Mouse (Mus musculus): Measurements from ENCODE around the gene Pde4dip. TPM values are rescaled to one million over a fixed set of nuclear protein-coding genes. Genes with fewer than 3 reads are reported as not detected.

Pde4dip gene
- polyA plus RNA-seq, 1 experiment = 56.2 TPM

DNA sequence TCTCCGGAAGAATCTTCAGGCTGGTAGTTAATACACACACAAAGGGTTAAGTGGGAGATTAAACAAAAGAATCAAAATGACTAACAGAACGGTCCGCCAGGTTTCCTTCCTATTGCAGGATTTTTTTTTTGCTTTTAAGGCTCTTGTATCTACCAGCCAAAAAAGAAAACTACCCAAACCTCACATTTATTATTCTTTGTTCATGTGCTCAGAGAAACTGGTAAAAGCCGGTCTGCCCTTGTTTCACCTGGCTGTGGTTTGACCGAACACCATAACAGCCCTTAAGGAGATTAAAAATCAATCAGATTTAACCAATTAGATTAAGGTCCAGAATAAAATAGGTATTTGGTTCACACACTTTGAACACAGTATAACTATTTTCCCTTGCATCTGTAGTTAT, 124.4 kb downstream of the Pde4dip start:
- Histone ChIP-seq H3K27ac (ENCODE audit: control insufficient read depth, insufficient read depth, low read length) (no peak overlapping the region), H3K27me3 (ENCODE audit: control insufficient read depth, insufficient read depth, low read length) (no peaks in the 10 kb centered on the region), H3K4me3 (ENCODE audit: control insufficient read depth, insufficient read depth, low read length) (no peak overlapping the region), H3K4me1 (replicated peaks; ENCODE audit: control insufficient read depth, insufficient read depth, low read length) (peaks cover 13% of the 10 kb centered on the region), H3K36me3 (ENCODE audit: control insufficient read depth, insufficient read depth, low read length) (no peaks in the 10 kb centered on the region)
- 93% methylated on average over 5 of the region's 5 CpGs for WGBS
- TF ChIP-seq POLR2A (IDR thresholded peaks at IDR 0.05; ENCODE audit: control insufficient read depth, extremely low read depth, insufficient read depth, low read length, poor library complexity) (no peak), CTCF (IDR thresholded peaks at IDR 0.05; ENCODE audit: borderline replicate concordance, control insufficient read depth, extremely low read depth, insufficient read depth, low read length, poor library complexity) (no peak)
- DNase-seq = no peak

DNA sequence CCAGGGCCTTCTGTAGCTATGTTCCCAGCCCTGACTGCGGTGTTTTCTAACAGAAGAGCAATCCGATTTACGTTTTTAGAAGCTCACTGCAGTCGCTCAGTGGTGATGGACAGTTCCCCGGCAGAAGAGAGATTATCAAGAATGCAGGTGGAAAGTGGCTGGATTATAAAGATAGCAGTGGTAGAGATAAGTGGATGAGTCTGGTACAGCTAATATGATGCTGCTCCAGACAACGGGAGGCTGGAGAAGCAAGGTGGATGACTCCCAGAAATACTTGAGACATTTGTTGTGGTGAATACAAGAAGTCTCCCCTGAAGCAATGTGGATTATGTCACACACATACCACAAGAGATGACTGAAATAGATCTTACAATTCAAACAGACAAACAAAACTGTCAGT, 126.6 kb downstream of the Pde4dip start:
- no peaks in the 10 kb centered on the region for H3K27me3 ChIP-seq (ENCODE audit: control insufficient read depth, insufficient read depth, low read length)
- peaks cover 2% of the 10 kb centered on the region; the same call in 1 of the 2 replicates for H3K36me3 ChIP-seq (ENCODE audit: control insufficient read depth, insufficient read depth, low read length)
- peaks cover 7% of the 10 kb centered on the region for H3K4me1 ChIP-seq (replicated peaks; ENCODE audit: control insufficient read depth, insufficient read depth, low read length)
- TF ChIP-seq POLR2A (IDR thresholded peaks at IDR 0.05; ENCODE audit: control insufficient read depth, extremely low read depth, insufficient read depth, low read length, poor library complexity) (no peak), CTCF (IDR thresholded peaks at IDR 0.05; ENCODE audit: borderline replicate concordance, control insufficient read depth, extremely low read depth, insufficient read depth, low read length, poor library complexity) (no peak)
- no peak for DNase-seq
- no peak overlapping the region for H3K27ac ChIP-seq (ENCODE audit: control insufficient read depth, insufficient read depth, low read length)
- 96% methylated on average over 6 of the region's 6 CpGs for WGBS
- H3K4me3 ChIP-seq (ENCODE audit: control insufficient read depth, insufficient read depth, low read length) = no peak overlapping the region

DNA sequence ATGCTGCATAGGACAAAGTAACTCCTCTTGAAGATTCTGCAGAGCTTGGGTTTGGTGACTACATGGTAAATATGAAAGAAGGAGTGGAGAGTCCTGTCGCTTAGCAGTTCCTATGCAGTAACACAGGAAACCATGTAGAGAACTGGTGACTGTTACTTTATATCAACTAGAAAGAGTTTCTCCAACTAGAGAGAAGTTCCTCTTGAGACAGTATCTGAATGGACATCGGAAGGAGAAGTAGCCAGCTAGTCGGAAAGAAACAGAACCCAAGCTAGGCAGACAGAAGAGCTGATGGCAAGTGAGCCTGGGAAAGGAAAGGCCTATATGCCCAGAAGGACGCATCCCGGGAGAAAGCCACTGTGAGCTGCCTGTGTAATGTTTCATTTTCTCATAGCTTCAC, 127.3 kb downstream of the Pde4dip start:
- no peak overlapping the region for H3K27ac ChIP-seq (ENCODE audit: control insufficient read depth, insufficient read depth, low read length)
- no peaks in the 10 kb centered on the region for H3K4me1 ChIP-seq (replicated peaks; ENCODE audit: control insufficient read depth, insufficient read depth, low read length)
- no peak for TF ChIP-seq CTCF (IDR thresholded peaks at IDR 0.05; ENCODE audit: borderline replicate concordance, control insufficient read depth, extremely low read depth, insufficient read depth, low read length, poor library complexity)
- no peak for TF ChIP-seq POLR2A (IDR thresholded peaks at IDR 0.05; ENCODE audit: control insufficient read depth, extremely low read depth, insufficient read depth, low read length, poor library complexity)
- WGBS = 87% methylated on average over 5 of the region's 5 CpGs
- no peak for DNase-seq
- H3K4me3 ChIP-seq (ENCODE audit: control insufficient read depth, insufficient read depth, low read length) = no peak overlapping the region
- peaks cover 4% of the 10 kb centered on the region; the same call in 1 of the 2 replicates for H3K36me3 ChIP-seq (ENCODE audit: control insufficient read depth, insufficient read depth, low read length)
- H3K27me3 ChIP-seq (ENCODE audit: control insufficient read depth, insufficient read depth, low read length) = no peaks in the 10 kb centered on the region

DNA sequence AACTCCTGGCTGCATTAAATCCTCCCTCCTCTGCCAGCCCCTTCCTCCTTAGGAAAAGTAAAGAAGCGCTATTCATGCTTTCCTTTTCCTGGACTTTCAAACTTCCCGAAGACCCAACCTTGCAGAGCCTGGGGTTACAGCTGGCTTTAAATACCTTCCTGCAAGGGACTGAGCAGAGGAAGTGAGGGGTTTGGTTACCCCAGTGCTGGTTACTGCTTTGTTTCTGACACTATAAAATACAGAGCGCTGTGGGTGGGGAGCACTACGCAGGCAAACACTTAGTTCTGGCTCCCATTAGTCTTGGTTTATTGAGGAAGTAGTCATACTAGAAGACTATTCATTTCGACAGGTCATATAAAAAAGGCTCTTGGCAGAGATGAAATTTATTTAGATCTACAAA, 128.7 kb downstream of the Pde4dip start:
- no peaks in the 10 kb centered on the region for H3K4me1 ChIP-seq (replicated peaks; ENCODE audit: control insufficient read depth, insufficient read depth, low read length)
- no peak overlapping the region for H3K27ac ChIP-seq (ENCODE audit: control insufficient read depth, insufficient read depth, low read length)
- no peaks in the 10 kb centered on the region for H3K27me3 ChIP-seq (ENCODE audit: control insufficient read depth, insufficient read depth, low read length)
- TF ChIP-seq POLR2A (IDR thresholded peaks at IDR 0.05; ENCODE audit: control insufficient read depth, extremely low read depth, insufficient read depth, low read length, poor library complexity) (no peak), CTCF (IDR thresholded peaks at IDR 0.05; ENCODE audit: borderline replicate concordance, control insufficient read depth, extremely low read depth, insufficient read depth, low read length, poor library complexity) (no peak)
- no peak for DNase-seq
- peaks cover 8% of the 10 kb centered on the region; the same call in 1 of the 2 replicates for H3K36me3 ChIP-seq (ENCODE audit: control insufficient read depth, insufficient read depth, low read length)
- WGBS = 77% methylated on average over 5 of the region's 5 CpGs
- no peak overlapping the region for H3K4me3 ChIP-seq (ENCODE audit: control insufficient read depth, insufficient read depth, low read length)

DNA sequence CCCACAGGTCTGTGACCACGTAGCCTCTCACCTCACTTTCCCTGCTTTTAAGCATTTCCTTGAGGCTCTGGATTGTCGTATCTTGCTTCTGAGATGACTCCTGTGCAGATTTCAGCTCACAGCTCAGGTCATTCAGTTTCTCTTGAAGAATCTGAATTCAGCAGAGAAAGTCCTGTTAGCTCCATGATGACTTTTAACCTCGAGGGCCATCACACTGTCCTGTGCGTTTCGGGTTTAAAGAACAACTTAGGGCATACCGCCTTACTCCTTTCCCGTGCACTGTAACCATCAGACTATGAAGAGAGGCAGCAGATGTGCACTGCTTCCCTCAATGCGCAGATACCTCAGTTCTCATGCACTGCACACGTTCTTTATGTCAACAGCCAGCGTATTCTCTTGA, 131.0 kb downstream of the Pde4dip start:
- TF ChIP-seq CTCF (IDR thresholded peaks at IDR 0.05; ENCODE audit: borderline replicate concordance, control insufficient read depth, extremely low read depth, insufficient read depth, low read length, poor library complexity) (no peak), POLR2A (IDR thresholded peaks at IDR 0.05; ENCODE audit: control insufficient read depth, extremely low read depth, insufficient read depth, low read length, poor library complexity) (no peak)
- no peak overlapping the region for H3K4me3 ChIP-seq (ENCODE audit: control insufficient read depth, insufficient read depth, low read length)
- H3K27ac ChIP-seq (ENCODE audit: control insufficient read depth, insufficient read depth, low read length) = no peak overlapping the region
- no peaks in the 10 kb centered on the region for H3K27me3 ChIP-seq (ENCODE audit: control insufficient read depth, insufficient read depth, low read length)
- no peaks in the 10 kb centered on the region for H3K4me1 ChIP-seq (replicated peaks; ENCODE audit: control insufficient read depth, insufficient read depth, low read length)
- DNase-seq = no peak
- H3K36me3 ChIP-seq (ENCODE audit: control insufficient read depth, insufficient read depth, low read length) = peaks cover 21% of the 10 kb centered on the region; the same call in 1 of the 2 replicates
- 96% methylated on average over 10 of the region's 10 CpGs for WGBS

DNA sequence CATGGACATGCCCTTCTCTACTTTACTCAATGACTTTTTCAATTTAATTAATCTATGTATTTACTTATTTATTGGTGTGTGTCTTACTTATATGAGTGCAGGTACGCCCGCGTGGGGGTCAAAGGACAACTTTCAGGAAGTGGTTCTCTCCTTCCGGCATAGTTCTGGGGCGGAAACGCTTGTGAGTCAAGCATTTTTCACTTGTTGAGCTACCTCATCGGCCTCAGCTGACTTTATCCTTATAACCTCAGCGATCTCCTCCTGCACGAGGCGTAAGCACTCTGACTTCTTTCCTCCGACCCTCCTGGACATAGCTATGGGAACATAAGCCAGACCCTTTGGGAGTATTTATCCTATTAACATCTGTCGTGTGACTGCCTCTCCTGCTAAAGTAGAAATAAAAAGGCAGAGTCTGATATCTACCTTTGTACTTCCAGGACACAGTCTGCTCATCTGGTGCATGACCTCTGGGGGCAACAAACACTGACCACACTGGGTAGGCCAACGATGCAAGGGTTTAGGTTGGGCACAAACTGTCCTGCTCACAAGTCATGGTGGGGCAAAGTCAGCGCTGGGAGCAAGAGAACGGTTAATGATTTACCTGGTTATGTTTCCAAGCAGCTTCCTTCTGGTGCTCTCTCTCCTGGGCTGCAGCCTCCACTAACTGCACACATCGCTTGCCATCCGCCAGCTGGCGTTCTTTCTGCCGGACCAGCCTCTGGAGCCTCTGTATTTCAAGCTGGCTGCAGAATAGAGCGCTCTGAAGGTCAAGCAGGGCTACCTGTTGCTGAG, 132.0 kb downstream of the Pde4dip start:
- WGBS = 97% methylated on average over 20 of the region's 20 CpGs
- no peak for DNase-seq
- Histone ChIP-seq H3K4me1 (replicated peaks; ENCODE audit: control insufficient read depth, insufficient read depth, low read length) (no peaks in the 10 kb centered on the region), H3K27me3 (ENCODE audit: control insufficient read depth, insufficient read depth, low read length) (no peaks in the 10 kb centered on the region), H3K27ac (ENCODE audit: control insufficient read depth, insufficient read depth, low read length) (no peak overlapping the region), H3K36me3 (ENCODE audit: control insufficient read depth, insufficient read depth, low read length) (peaks cover 21% of the 10 kb centered on the region; the same call in 1 of the 2 replicates), H3K4me3 (ENCODE audit: control insufficient read depth, insufficient read depth, low read length) (no peak overlapping the region)
- TF ChIP-seq POLR2A (IDR thresholded peaks at IDR 0.05; ENCODE audit: control insufficient read depth, extremely low read depth, insufficient read depth, low read length, poor library complexity) (no peak), CTCF (IDR thresholded peaks at IDR 0.05; ENCODE audit: borderline replicate concordance, control insufficient read depth, extremely low read depth, insufficient read depth, low read length, poor library complexity) (no peak)
